Mouse (Mus musculus) thymus, adult 2 months (tissue): Measurements from ENCODE around the gene Nav1.

Experiments used
- CTCF ChIP-seq: fragments of 200-500 bp; IDR thresholded peaks from 2 replicates; pipeline ENCODE4 v1.5.1; 2012; ENCODE audit warnings: mild to moderate bottlenecking, control low read depth, low read length, moderate library complexity, borderline replicate concordance; ENCODE audit not compliant: control insufficient read depth, poor library complexity, insufficient read depth; ENCODE audit errors: extremely low read depth
- POLR2A ChIP-seq: fragments of 200-500 bp; IDR thresholded peaks from 2 replicates; pipeline ENCODE4 v1.6.1; 2012; ENCODE audit warnings: mild to moderate bottlenecking, low read length, control low read depth, moderate library complexity; ENCODE audit not compliant: control insufficient read depth, poor library complexity, insufficient read depth; ENCODE audit errors: extremely low read depth

- TF ChIP-seq CTCF, result no peak
- no peak for TF ChIP-seq POLR2A
Measured at GRCm38 (mm10) chr1:135514913-135515632, 92.0 kb downstream of the Nav1 start.
